Mouse (Mus musculus) c-Kit-negative CD71-positive TER-119-positive erythroid progenitor cells, embryonic 14.5 days (primary cell): ENCODE data around the gene Coro6.

ENCODE experiments used
- DNase-seq: peaks from one replicate; pipeline ENCODE4 v3.0.0-alpha.2; 2013; ENCODE audit warnings: low read depth, low spot score

Gene Coro6

DNA sequence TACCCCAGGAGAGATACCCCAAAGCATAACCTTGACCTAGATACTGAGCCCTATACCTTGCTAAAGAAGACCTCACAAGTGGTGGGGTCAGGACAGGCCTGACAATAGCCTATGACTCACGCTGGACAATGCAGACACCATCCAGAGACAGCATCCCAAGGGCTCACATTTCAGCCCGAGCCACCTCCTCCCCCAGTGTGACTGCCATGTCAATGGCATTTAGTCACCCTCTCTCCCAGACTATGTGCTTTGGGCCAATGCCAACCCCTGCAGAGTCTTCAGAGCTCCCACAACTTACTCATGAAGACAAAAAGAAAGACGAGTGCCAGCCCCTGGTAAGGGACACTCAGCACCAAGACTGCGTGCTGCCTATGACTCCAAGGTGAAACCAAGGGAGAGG lies 2.5 kb downstream of the Coro6 start:
- no peak for DNase-seq

- no peak for DNase-seq
Measured at GRCm38 (mm10) chr11:77465111-77465510, 2.9 kb downstream of the Coro6 start.

- no peak for DNase-seq
Measured at GRCm38 (mm10) chr11:77466544-77466943, 4.3 kb downstream of the Coro6 start.

DNA sequence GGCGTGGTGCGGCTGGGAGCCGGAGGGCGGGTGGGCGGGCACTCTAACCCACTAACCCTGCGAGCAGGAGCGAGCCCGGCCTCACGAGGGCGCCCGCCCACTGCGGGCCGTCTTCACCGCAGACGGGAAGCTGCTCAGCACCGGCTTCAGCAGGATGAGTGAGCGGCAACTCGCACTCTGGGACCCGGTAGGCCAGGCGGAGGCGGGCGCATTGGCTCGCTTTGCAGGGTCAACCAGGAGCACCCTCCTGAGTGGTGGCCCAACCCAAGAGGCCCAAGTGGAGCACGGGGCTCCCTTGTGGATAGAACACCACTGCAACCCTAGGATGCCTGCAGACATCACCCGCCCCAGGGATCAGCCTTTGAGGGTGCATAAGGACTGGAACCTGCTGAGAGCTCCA lies 4.9 kb downstream of the Coro6 start:
- no peak for DNase-seq

- no peak for DNase-seq
Measured at GRCm38 (mm10) chr11:77467784-77468183, 5.6 kb downstream of the Coro6 start.

DNA sequence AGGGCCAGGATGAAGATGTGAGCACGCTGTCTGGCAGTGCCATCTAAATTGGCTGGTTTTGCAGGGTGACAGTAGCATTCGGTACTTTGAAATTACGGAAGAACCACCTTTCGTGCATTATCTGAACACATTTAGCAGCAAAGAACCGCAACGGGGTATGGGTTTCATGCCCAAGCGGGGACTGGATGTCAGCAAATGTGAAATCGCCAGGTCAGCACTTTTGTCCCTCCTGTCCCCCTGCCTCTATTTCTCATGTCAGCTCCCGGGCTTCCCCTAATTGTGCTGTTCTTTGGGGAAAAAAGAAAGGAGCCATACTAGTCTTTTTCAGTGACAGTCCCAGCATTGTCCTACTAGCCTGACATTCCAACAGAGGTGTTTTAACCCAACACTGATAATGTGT lies 6.2 kb downstream of the Coro6 start:
- no peak for DNase-seq

DNA sequence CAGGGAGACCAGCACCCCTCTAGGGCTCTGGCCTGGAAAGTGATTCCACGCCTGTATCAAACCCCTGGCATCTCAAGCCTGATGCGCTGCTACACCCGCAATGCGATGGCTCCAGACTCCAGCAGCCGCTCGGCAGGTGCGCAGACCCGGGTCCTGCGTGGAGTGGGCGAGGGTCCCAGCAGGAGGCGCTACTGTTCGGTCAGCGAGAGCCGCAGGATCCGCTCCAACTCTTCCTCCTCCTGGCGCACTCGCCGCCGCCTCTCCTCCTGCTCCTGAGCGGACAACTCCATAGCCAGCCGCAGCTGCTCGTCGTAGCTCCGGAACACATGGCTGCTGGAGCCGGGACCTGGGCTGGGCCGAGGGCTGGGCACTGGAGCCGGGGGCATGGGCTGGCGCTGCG lies 9.2 kb downstream of the Coro6 start:
- no peak for DNase-seq

- no peak for DNase-seq
Measured at GRCm38 (mm10) chr11:77472775-77473174, 10.6 kb downstream of the Coro6 start.

DNA sequence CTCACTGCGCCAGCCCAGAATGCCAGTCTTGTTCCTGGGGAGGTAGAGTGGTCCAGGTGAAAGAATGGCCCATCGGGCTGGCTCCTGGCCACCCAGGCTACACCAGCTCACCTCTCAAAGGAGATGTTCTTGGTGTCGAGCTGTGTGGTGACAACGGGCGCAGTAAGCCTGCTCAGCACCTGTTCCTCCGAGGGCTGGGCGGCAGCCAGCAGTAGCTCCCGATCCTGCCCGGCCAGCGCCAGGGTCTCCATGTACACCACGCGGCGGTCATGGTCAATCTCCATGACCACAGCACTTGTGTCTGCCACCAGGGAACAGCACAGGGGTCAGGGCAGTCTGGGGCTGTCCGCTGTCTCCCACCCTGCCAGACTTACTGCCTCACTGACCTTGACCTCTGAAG lies 14.0 kb downstream of the Coro6 start:
- no peak for DNase-seq

GRCm38 (mm10) chr11:77476895-77477294 lies 14.7 kb downstream of the Coro6 start:
- DNase-seq: no peak

DNA sequence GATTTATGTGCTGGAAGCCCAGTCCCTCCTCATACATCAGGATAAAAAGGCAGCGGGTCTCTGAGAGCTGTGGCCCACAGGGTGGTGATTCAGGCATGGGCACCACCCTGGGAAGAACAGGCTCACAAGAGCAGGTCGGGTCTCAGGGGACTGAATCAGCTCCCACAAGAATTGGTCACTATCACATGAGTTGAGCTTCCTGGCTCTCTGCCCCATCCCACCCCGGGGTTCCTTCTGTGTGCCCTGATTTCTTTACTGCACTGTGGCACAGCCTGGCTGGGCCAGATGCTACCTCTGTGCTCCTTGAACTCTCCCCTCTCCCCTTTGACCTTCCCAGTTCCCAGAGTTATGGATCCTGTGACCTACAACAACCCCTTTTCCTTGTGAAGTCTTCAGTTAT lies 20.8 kb downstream of the Coro6 start:
- no peak for DNase-seq

DNA sequence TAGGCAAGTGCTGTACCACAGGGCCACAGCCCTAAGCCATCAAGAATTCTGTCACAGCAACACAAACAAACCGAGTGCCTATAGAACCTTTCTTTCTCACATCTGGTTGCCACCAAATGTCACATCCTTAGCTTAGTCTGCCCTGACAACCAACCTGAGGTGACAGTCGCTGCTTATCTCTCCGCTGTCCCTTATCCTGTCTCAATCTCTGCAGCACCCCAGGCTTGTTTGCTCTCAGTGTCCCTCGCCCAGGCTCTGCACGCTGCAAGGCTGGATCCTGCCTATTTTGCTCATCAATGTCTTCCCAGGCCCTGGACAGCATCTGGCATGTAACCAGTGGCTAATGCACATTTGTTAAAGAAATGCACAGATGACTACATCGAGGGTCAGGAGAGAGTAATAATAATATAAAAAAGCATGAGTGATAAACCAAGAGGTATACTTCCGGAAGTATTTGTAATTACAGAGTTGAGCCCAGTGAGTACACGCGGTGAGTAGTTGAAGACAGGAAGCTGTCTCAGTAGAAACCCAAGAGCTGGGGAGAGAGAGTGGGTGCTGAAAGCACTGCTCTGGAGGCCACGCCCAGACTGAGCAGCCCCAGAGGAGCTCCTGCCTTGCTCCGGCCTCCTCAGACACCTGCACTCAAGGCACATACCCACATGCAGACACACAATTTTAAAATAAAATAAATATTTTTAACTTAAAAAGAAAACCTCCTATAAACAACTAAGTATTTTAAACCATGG lies 21.5 kb downstream of the Coro6 start:
- no peak for DNase-seq

DNA sequence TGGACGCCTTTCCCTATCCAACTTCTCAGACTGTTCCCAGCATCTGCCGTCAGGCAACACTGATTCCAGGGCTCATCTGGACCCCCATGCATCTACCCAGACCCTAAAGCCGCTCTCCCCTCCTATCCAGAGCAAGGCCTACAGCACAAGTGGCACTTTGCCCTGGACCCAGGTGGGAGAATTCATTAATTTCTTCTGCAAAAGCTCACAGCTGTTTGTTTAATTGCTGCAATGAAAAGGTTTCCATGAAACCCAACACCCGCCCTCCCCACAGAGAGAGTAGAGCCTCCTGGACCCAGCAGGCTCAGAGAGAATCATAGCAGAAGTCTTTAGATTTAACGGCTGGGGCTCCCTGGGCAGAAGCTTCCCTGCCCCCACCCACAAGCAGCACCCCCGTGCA lies 23.0 kb downstream of the Coro6 start:
- no peak for DNase-seq

DNA sequence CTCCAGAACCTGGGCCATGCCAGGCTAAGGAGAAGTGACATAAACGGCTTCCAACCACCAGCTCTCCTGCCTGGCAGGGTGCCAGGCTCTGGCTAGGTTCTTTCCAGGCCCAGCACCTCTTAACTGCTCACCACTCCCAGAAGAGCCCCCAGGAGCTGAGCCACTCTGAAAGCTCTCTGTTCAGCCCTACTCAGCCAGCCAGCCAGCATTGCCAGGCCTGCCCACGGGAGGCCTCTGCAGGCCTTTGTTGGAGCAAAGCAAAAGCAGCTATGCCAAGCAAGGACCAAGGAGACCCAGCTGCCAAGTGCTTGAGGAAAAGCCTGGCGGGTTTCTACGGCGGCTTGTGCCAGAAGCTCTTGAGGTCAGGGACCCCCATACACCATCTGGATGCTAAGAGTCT lies 24.6 kb downstream of the Coro6 start:
- DNase-seq: no peak

- DNase-seq: no peak
Measured at GRCm38 (mm10) chr11:77488771-77489581, 26.8 kb downstream of the Coro6 start.

DNA sequence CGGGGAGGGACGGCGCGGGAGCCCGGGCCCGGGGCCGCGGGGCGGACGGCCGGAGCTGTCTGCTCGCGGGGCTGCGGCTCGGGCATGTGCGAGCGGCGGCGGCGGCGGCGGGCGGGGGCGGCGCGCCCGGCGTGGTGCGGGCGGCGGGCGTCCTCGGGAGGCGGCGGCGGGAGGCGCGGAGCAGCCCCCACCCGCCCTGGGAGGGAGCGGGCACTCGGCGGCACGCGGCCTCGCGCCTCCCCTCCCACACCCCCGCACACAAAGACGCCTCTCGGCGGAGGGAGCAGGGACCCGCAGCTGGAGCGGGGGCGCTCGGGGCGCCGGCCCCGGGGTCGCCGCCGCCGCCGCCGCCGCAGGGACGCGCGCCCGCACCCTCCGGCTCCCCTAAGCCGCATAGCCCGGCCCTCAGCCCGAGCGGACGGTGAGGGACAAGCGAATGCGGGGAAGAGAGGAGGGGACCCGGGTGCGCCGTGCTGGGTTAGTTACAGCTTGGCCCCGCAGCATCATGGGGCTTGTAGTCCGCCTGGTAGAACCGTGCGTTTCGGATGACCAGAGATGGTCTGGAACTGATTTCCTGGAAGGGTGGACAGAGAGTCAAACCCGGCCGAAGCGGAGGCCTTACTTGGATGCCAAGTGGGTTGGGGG lies 27.5 kb downstream of the Coro6 start, which contains the start of gene Ankrd13b:
TSS of gene Ankrd13b (minus strand) at position 88 of the 645 bp plus-strand sequence.
- no peak for DNase-seq

GRCm38 (mm10) chr11:77490451-77490850 lies 28.2 kb downstream of the Coro6 start:
- DNase-seq: no peak

DNA sequence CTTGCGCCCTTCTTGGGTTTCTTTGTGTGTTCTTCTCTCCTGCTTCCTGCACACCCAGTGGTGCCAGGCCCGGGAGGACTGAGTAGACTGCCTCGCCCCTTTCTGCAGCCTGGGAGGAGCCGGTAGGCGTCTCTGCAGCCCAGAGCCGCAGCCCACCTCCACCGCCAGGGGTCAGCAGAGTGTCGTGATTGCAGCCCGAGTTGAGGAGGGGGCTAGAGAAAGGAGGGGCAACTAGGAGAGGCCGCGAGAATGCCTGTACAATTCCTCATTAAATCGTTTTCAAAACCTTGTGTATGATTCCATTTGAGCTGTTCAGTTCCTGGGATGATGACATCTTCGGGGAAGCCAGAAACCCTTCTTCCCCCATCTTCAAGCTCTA lies 28.9 kb downstream of the Coro6 start:
- DNase-seq: no peak

GRCm38 (mm10) chr11:77491502-77492291 lies 29.5 kb downstream of the Coro6 start:
- no peak for DNase-seq

DNA sequence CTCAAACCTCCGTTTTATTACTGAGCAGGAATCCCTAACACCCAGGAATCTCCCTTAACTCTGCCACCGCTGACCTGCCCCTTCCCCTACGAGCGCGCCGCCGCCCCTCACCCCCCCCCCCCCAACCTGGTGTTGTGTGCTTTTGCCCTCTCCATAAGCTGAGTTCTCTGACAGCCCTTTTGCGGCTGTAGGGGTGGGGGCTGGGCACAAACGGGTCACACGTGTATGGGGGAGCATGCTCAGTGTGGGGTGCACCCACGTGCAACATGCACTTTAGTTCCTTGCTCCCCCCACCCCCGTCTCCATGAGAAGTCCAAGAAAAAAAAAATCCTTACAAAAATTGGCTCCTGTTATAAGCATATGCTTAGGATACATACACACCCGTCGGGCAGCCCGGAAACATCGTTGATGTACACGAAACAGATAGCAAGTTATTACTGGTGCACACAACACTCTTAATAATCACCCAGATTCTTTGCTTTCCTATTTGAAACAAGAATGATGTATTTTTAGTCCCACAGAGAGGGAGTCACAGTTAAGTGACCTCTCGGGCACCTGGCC lies 30.2 kb downstream of the Coro6 start:
- no peak for DNase-seq

- DNase-seq: peak; percentile 70
Measured at GRCm38 (mm10) chr11:77492911-77493332, 30.7 kb downstream of the Coro6 start.
